Mouse (Mus musculus): Measurements from ENCODE around the gene Ddx3y. TPM values are rescaled to one million over a fixed set of nuclear protein-coding genes. Genes with fewer than 3 reads are reported as not detected.

Ddx3y gene
- polyA plus RNA-seq (2015; fragmentation: Nextera tagmentation; extraction: Ambion mirVana): not detected in 2 replicates

DNA sequence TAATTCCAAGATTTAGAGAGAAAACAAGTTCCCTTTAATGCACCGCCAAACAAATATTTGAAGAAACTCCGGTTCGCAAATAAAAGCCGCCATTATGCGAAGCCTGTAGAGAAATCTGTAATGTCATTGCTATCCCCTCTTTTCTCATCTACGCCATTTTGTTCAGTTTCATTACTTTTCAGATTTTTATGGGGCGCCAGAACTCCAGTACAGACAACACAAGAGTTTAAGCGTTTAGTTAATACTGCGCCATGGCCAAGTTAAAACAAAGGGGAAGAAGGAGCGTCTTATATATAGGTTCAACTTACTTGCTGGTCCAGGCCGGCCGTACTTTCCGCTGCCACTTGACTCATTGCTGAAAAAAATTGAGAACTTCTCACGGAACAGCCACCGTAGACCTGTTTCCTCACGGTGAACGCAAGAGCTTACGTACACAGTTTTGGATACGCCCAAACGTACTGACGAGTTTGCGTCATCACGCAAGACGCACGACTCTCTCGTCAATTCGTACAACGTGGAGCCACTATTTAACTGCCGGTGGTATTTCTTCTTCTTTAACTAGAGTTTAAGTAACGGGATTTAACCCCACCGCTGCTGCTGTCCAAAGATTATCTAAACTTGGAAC lies at the start of gene Ddx3y:
Gene Ddx3y, minus strand, starts transcription at position 459 of the 625 bp plus-strand sequence.
- Histone ChIP-seq H3K4me2 (replicated peaks; ENCODE audit: low read depth) (no peak within 1 kb of the TSS; the same call in 1 of the 2 replicates), H3K36me3 (ENCODE audit: control insufficient read depth, insufficient read depth, low read length) (no peaks in the 10 kb centered on the region), H3K4me3 (ENCODE audit: low read depth, low read length) (peak within 1 kb of the TSS; percentile 40), H3K27me3 (ENCODE audit: control insufficient read depth, insufficient read depth, low read length) (no peaks in the 10 kb centered on the region), H3K9me3 (ENCODE audit: control insufficient read depth, low read length) (no peaks in the 10 kb centered on the region), H3K4me1 (replicated peaks; ENCODE audit: control insufficient read depth, insufficient read depth) (no peaks in the 10 kb centered on the region), H3K27ac (replicated peaks) (peak within 1 kb of the TSS; percentile 74; the same call in 1 of the 2 replicates), H3K9ac (ENCODE audit: low read length) (peak within 1 kb of the TSS; percentile 47)
- TF ChIP-seq CTCF (IDR thresholded peaks at IDR 0.05; ENCODE audit: low read depth) (no peak), EP300 (optimal IDR thresholded peaks at IDR 0.05) (no peak)
- peak; percentile 68 for DNase-seq (ENCODE audit: low spot score)
- WGBS: 3% methylated on average over 31 of the region's 31 CpGs
- peak; percentile 87; the same call in 1 of the 2 replicates for ATAC-seq (ENCODE audit: low FRiP score, low TSS enrichment)

- ATAC-seq (ENCODE audit: low FRiP score, low TSS enrichment): no peak
- Histone ChIP-seq H3K4me1 (replicated peaks; ENCODE audit: control insufficient read depth, insufficient read depth) (no peaks in the 10 kb centered on the region), H3K36me3 (ENCODE audit: control insufficient read depth, insufficient read depth, low read length) (no peaks in the 10 kb centered on the region), H3K4me2 (replicated peaks; ENCODE audit: low read depth) (no peak overlapping the region), H3K27me3 (ENCODE audit: control insufficient read depth, insufficient read depth, low read length) (no peaks in the 10 kb centered on the region), H3K9ac (ENCODE audit: low read length) (no peak overlapping the region), H3K4me3 (ENCODE audit: low read depth, low read length) (no peak overlapping the region), H3K9me3 (ENCODE audit: control insufficient read depth, low read length) (no peaks in the 10 kb centered on the region), H3K27ac (replicated peaks) (no peak overlapping the region)
- no peak for DNase-seq (ENCODE audit: low spot score)
- no peak for TF ChIP-seq CTCF (IDR thresholded peaks at IDR 0.05; ENCODE audit: low read depth)
- TF ChIP-seq EP300 (optimal IDR thresholded peaks at IDR 0.05): no peak
Observed at GRCm38 (mm10) chrY:1293708-1294107, 7.3 kb upstream of the Ddx3y start.

DNA sequence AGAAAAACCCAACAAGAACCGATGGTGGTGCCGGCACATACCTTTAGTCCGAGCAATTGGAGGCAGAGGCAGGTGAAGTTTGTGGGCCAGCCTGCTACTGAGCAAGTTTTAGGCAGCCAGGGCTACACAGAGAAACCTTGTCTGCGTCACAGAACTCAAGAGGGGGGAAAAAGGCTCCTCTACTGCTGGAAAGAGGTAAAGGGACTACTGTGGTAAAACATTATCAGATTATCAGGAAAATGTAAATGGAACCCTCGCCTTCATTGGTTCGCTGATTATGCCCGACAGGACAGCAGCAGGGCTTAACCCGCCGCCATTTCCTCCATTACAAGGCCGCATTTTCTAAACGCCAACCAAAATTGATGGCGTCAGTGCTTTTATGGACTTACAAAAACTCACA lies 694 bp downstream of the Ddx3y start:
- Histone ChIP-seq H3K4me2 (replicated peaks; ENCODE audit: low read depth) (no peak overlapping the region; the same call in 1 of the 2 replicates), H3K4me3 (ENCODE audit: low read depth, low read length) (peak overlapping the region; percentile 40), H3K27me3 (ENCODE audit: control insufficient read depth, insufficient read depth, low read length) (no peaks in the 10 kb centered on the region), H3K4me1 (replicated peaks; ENCODE audit: control insufficient read depth, insufficient read depth) (no peaks in the 10 kb centered on the region), H3K27ac (replicated peaks) (peak overlapping the region; percentile 74; the same call in 1 of the 2 replicates), H3K9ac (ENCODE audit: low read length) (peak overlapping the region; percentile 47; the same call in 1 of the 2 replicates), H3K36me3 (ENCODE audit: control insufficient read depth, insufficient read depth, low read length) (no peaks in the 10 kb centered on the region), H3K9me3 (ENCODE audit: control insufficient read depth, low read length) (no peaks in the 10 kb centered on the region)
- DNase-seq (ENCODE audit: low spot score) (peak; percentile 24), ATAC-seq (ENCODE audit: low FRiP score, low TSS enrichment) (no peak)
- 8% methylated on average over 5 of the region's 12 CpGs for WGBS
- TF ChIP-seq CTCF (IDR thresholded peaks at IDR 0.05; ENCODE audit: low read depth): no peak
- no peak for TF ChIP-seq EP300 (optimal IDR thresholded peaks at IDR 0.05)

DNA sequence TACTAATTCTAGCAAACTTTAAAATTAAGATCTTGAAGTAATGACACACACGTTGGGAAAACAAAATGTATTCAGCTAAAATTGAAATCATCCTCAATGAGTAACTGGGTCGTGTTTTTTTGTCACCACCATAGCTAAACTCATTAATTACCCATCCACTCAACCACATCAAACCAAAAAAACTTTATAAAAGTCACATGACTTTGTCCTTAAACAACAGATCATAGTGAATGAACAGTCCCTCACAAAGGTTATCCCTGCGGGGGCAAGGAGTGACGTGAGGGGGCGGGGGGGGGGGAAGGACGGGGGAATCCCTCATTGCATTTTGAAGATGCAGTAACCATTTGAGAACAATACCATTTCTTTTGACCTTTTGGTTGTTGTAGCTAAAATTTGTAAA lies 40.3 kb downstream of the Ddx3y start:
- DNase-seq (ENCODE audit: low spot score): no peak
- no peak overlapping the region for H3K9ac ChIP-seq (ENCODE audit: low read length)
- TF ChIP-seq EP300 (optimal IDR thresholded peaks at IDR 0.05) (no peak), CTCF (IDR thresholded peaks at IDR 0.05; ENCODE audit: low read depth) (no peak)
- no peak overlapping the region for H3K4me2 ChIP-seq (replicated peaks; ENCODE audit: low read depth)
- H3K4me3 ChIP-seq (ENCODE audit: low read depth, low read length): peak overlapping the region; percentile 41; the same call in 1 of the 2 replicates
- H3K27ac ChIP-seq (replicated peaks): no peak overlapping the region
- 25% methylated on average over 4 of the region's 6 CpGs for WGBS
- H3K9me3 ChIP-seq (ENCODE audit: control insufficient read depth, low read length): no peaks in the 10 kb centered on the region
- no peaks in the 10 kb centered on the region for H3K4me1 ChIP-seq (replicated peaks; ENCODE audit: control insufficient read depth, insufficient read depth)
- ATAC-seq (ENCODE audit: low FRiP score, low TSS enrichment): no peak
- H3K36me3 ChIP-seq (ENCODE audit: control insufficient read depth, insufficient read depth, low read length): no peaks in the 10 kb centered on the region
- no peaks in the 10 kb centered on the region for H3K27me3 ChIP-seq (ENCODE audit: control insufficient read depth, insufficient read depth, low read length)

- H3K9ac ChIP-seq (ENCODE audit: low read length): peak within 1 kb of the TSS; percentile 51
- TF ChIP-seq EP300 (optimal IDR thresholded peaks at IDR 0.05): no peak
- no peak for TF ChIP-seq CTCF (IDR thresholded peaks at IDR 0.05; ENCODE audit: low read depth)
- no peaks in the 10 kb centered on the region for H3K36me3 ChIP-seq (ENCODE audit: control insufficient read depth, insufficient read depth, low read length)
- DNase-seq (ENCODE audit: low spot score) (peak; percentile 65), ATAC-seq (ENCODE audit: low FRiP score, low TSS enrichment) (peak; percentile 88; the same call in 1 of the 2 replicates)
- peak within 1 kb of the TSS; percentile 49; the same call in 1 of the 2 replicates for H3K27ac ChIP-seq (replicated peaks)
- peak within 1 kb of the TSS; percentile 37 for H3K4me2 ChIP-seq (replicated peaks; ENCODE audit: low read depth)
- no peaks in the 10 kb centered on the region for H3K4me1 ChIP-seq (replicated peaks; ENCODE audit: control insufficient read depth, insufficient read depth)
- no peaks in the 10 kb centered on the region for H3K9me3 ChIP-seq (ENCODE audit: control insufficient read depth, low read length)
- WGBS: under 1% methylated on average over 17 of the region's 21 CpGs
- H3K4me3 ChIP-seq (ENCODE audit: low read depth, low read length): peak within 1 kb of the TSS; percentile 41
- H3K27me3 ChIP-seq (ENCODE audit: control insufficient read depth, insufficient read depth, low read length): no peaks in the 10 kb centered on the region
Observed at GRCm38 (mm10) chrY:1245426-1245863, 41.0 kb downstream of the Ddx3y start, which contains the start of gene Uty. TSS of gene Uty (minus strand) at chrY:1245759.

DNA sequence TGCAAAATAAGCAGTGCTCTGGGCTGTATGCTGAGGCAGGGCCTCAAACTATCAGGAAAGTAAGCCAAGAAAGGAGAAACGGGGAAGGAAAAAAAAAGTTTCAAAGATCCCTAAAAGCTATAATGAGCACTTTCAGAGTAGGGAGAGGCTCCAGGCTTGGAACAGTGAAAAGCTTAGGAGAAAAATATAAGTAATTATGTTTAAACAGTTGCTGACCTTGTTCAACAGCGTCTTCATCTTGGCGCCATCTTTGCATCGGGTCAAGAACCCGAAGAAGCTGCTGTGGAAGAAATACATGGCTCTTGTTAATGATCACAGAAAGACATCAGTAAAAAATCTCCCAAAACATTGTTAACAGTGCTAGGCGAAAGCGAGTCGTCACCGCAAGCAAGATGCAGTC lies 41.5 kb downstream of the Ddx3y start:
- DNase-seq (ENCODE audit: low spot score) (no peak), ATAC-seq (ENCODE audit: low FRiP score, low TSS enrichment) (no peak)
- 0% methylated on average over 5 of the region's 9 CpGs for WGBS
- TF ChIP-seq EP300 (optimal IDR thresholded peaks at IDR 0.05): no peak
- no peak for TF ChIP-seq CTCF (IDR thresholded peaks at IDR 0.05; ENCODE audit: low read depth)
- H3K4me2 ChIP-seq (replicated peaks; ENCODE audit: low read depth): peak overlapping the region; percentile 37
- H3K9me3 ChIP-seq (ENCODE audit: control insufficient read depth, low read length): no peaks in the 10 kb centered on the region
- peak overlapping the region; percentile 49; the same call in 1 of the 2 replicates for H3K27ac ChIP-seq (replicated peaks)
- H3K4me3 ChIP-seq (ENCODE audit: low read depth, low read length): peak overlapping the region; percentile 41
- no peaks in the 10 kb centered on the region for H3K36me3 ChIP-seq (ENCODE audit: control insufficient read depth, insufficient read depth, low read length)
- no peaks in the 10 kb centered on the region for H3K27me3 ChIP-seq (ENCODE audit: control insufficient read depth, insufficient read depth, low read length)
- no peaks in the 10 kb centered on the region for H3K4me1 ChIP-seq (replicated peaks; ENCODE audit: control insufficient read depth, insufficient read depth)
- H3K9ac ChIP-seq (ENCODE audit: low read length): peak overlapping the region; percentile 51
